Mouse (Mus musculus): Measurements from ENCODE around the gene 6430550D23Rik. TPM values are rescaled to one million over a fixed set of nuclear protein-coding genes. Genes with fewer than 3 reads are reported as not detected.

The 6430550D23Rik gene
- polyA plus RNA-seq (2017; shearing (Covaris generic)), result 1.1 TPM

DNA sequence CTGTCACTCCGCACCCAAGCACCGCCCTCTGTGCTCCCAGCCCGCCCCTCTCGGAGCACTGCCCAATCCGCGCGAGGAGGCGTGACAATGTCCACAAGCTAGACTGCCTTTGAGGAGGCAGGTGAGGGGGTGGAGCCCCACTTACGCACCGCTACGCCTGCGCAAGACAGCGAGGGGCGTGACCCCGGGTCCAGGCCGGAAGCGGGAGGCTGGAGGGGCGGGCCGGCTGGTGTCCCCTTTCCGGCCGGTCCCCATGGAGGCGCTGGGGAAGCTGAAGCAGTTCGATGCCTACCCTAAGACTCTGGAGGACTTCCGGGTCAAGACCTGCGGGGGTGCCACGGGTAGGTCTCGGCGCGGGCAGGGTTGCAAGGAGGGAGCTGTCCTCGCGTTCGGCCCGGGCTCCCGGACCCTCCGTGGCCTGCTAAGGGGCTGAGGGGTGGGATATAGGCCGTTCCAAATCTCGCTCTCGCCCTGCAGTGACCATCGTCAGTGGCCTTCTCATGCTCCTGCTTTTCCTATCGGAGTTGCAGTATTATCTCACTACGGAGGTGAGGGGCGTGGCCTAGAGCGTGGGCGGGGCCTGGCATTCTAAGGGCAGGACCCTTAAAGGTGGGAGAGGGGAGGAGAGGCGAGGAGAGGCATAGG, at the start of gene 6430550D23Rik, which contains the start of gene Ergic3:
Gene 6430550D23Rik (minus strand): TSS at position 90 of the 645 bp plus-strand sequence.
Gene Ergic3 (plus strand): TSS at position 158 of the 645 bp plus-strand sequence.

DNA sequence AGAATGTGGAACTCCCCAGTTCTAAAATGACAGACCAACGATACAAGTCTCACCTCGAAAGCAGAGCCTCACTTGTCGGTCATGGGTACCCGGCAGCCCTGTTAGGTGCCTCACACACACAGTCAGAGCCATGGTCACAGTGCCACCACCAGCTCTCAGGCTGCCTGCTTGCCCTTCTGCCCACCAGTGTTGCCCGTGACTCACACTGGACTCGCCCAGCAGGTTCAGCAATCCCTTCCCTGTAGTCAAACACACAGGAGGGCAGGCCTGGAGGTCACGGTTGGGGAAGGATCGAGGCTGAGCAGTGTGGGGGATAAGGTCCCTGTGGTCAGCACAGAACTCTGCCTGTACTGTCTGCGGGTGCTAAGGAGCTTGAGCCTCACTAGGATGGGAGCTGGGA, 45.0 kb upstream of the 6430550D23Rik start, which contains the start of gene Fer1l4:
Gene Fer1l4 (minus strand): TSS at position 132 of the 400 bp plus-strand sequence.

DNA sequence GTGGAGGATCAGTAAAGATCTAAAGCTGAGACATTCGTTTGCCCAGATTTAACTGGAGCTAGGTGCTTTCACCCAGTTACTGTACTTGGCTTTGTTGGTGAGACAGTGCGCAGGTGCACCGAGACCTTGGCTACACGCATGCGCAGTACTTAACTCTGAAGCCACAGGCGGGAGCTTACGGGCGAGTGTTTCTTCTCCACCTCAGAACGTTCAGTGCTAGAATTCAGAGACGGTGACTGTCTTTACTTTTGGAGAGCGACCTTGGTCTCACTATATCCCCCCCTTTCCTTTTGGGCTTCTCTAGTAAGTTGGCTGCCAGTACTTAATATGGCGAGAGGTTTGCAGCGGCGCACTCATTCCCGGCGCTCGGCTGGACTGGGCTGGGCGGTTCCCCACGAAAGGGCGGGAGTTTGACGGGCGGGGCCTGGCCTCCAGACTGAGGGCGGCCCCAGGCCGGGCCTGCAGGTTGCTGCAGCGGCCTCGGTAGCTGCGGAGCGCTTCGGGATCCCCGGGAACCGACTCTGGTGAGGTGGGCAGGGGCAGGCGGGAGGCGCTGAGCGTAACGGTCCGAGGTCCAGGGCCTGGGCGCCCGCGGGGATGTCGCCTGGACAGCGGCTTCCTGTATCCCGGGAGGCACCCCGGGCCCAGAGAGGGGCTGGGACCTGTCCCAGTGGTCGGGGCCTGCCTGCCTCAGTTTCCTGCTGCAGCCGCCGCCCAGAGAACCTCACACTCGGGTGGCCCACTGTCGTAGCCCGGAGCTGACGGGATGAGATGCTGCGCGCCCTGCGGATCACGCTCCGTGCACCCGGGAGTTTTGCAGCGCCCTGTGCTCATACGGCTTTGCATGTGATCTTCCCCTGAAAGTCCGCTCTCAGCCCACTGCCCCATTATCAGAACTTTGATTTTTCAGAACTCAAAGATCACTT, 51.4 kb downstream of the 6430550D23Rik start, which contains the start of gene Cep250:
Gene Cep250 (plus strand): TSS at position 325 of the 926 bp plus-strand sequence.

DNA sequence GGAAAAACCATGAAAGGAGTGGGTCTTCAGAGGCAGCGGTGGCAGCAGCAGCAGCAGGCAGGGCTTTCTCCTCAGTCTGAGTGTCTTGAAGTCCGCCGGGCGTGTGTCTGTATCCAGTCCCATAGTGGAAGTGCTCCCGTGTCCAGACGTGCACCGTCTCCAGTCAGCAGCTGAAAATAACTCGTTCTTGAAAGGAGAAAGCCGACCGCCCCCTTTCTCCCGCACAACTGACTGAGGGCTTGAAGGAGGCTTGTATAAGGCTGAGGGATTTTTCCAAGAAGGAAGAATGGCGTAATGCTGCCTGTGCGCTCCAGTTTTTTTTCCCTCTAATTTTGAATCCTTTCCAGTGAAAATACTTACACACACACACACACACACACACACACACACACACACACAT, 62.7 kb downstream of the 6430550D23Rik start, which contains the start of gene Gdf5:
Gene Gdf5 (minus strand): TSS at position 244 of the 400 bp plus-strand sequence.

DNA sequence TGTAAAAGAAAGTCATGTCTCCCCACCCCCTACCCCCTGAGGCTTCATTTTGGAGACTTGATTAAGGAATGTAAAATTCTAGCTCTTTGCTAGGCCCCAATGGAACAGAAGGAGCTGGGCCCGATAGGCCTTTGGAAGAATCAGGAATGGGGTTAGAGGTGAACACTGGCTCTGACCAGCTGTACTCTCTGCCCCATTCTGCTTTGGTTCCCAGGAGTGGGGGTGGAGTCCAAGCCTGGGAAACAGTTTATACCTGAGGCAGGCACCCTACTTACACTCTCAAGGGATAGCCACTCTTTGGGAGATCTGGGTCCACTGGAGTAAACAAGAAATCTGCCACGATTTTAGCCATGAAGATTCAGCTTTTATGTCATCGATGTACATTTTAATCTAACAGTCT, 67.1 kb downstream of the 6430550D23Rik start, which contains the start of gene Gm15557:
Gene Gm15557 (plus strand): TSS at position 48 of the 400 bp plus-strand sequence.

DNA sequence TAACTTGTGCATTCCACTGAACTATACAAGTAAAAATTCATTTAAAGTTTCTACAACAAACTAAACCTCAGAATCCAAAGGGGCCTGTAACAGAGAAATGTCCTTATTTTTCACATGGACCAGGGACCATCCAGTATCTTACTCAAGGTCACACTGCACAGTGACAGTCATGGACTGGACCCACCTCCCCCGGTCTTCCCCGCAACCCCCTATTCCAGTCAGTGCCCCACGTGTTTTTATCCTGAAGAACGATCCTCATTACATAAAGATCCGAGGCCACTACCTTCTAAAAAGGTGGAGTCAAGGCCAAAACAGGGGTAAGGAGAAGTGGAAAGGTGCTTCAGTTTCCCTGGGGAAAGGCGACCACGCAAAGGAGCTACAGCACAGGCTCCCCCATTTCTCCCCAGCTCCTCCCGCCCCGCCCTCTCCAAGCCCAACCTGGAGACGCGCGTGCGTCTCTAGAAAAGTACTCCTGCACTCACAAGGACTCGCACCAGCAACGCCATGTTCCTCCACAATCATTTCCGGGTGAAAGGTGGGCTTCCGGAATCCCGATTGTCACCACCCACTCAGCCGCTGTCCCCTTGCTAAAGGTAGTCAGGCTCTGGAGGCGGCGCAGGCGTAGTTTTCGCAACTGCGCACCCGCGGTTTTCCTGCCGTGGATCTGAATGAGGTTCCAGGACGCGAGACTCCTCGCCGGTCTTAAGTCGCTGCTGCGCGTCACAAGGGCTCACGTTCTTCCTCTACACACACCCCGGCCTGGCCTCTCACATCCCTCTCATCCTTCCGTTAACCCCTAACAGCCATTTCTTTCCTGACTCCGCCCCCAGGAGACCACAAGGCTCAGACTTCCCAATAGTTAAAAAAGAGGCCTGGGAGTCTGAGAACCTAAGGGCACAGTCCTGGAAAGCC, 78.0 kb downstream of the 6430550D23Rik start, which contains the start of gene Uqcc1:
Gene Uqcc1 (minus strand): TSS at position 780 of the 912 bp plus-strand sequence.

Other genes with a start within 250 kb of the 6430550D23Rik start
- 0.10 TPM for gene Mmp24, start 232.6 kb downstream of the 6430550D23Rik start, polyA plus RNA-seq (2017; shearing (Covaris generic))
- 46.4 TPM for gene BC029722, start 188.6 kb downstream of the 6430550D23Rik start, polyA plus RNA-seq (2017; shearing (Covaris generic))
- gene Eif6, start 181.1 kb downstream of the 6430550D23Rik start, polyA plus RNA-seq (2017; shearing (Covaris generic)), result 210 TPM
- gene Fam83c, start 173.1 kb downstream of the 6430550D23Rik start, polyA plus RNA-seq (2017; shearing (Covaris generic)), result not detected
- gene Uqcc1, start 77.7 kb downstream of the 6430550D23Rik start, polyA plus RNA-seq (2017; shearing (Covaris generic)), result 56.2 TPM
- gene Gm15557, start 67.2 kb downstream of the 6430550D23Rik start, polyA plus RNA-seq (2017; shearing (Covaris generic)), result not detected
- not detected for gene Gdf5, start 62.6 kb downstream of the 6430550D23Rik start, polyA plus RNA-seq (2017; shearing (Covaris generic))
- gene Cep250, start 51.5 kb downstream of the 6430550D23Rik start, polyA plus RNA-seq (2017; shearing (Covaris generic)), result 71.5 TPM
- 166 TPM for gene Ergic3, start 68 bp upstream of the 6430550D23Rik start, polyA plus RNA-seq (2017; shearing (Covaris generic))
- gene Fer1l4, start 45.0 kb upstream of the 6430550D23Rik start, polyA plus RNA-seq (2017; shearing (Covaris generic)), result not detected
- gene Spag4, start 57.2 kb upstream of the 6430550D23Rik start, polyA plus RNA-seq (2017; shearing (Covaris generic)), result 0.37 TPM
- 90.1 TPM for gene Cpne1, start 104.0 kb upstream of the 6430550D23Rik start, polyA plus RNA-seq (2017; shearing (Covaris generic))
- 57.0 TPM for gene Rbm12, start 104.0 kb upstream of the 6430550D23Rik start, polyA plus RNA-seq (2017; shearing (Covaris generic))
- 28.8 TPM for gene Gm28036, start 119.1 kb upstream of the 6430550D23Rik start, polyA plus RNA-seq (2017; shearing (Covaris generic))
- 200 TPM for gene Romo1, start 136.1 kb upstream of the 6430550D23Rik start, polyA plus RNA-seq (2017; shearing (Covaris generic))
- 65.0 TPM for gene Nfs1, start 136.2 kb upstream of the 6430550D23Rik start, polyA plus RNA-seq (2017; shearing (Covaris generic))
- 1,028 TPM for gene Rbm39, start 172.3 kb upstream of the 6430550D23Rik start, polyA plus RNA-seq (2017; shearing (Covaris generic))
- 62.1 TPM for gene Phf20, start 188.5 kb upstream of the 6430550D23Rik start, polyA plus RNA-seq (2017; shearing (Covaris generic))